In the genomic region with DNA sequence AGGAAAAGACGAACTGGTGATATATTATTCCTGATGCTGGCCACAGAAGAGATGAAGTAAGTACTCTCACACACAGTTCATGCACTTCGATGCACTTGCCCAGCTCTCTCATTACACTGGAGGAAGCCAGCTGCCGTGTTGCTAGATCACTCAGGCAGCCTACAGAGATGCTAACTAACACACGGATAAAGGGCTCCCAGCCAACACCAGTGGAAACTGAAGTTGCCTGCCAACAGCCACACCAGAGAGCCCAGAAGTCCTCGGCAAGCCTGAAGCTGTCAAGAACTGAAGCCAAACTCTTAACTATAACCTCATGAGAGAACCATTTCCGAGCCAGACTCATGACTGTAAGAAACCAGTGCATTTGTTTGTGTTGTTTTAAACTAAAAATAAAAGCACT, we compare ENCODE assay signal across 10 mouse cellular contexts. TPM values are rescaled to one million over a fixed set of nuclear protein-coding genes. Genes with fewer than 3 reads are reported as not detected.
DNase-seq lines count a peak whose midpoint lies in the region; ATAC-seq lines count a peak whose summit lies in the region.
"Had no signal": no experiment of that assay in that cellular context is flagged by ENCODE, and none has a peak within 500 bp of the region (broad histone marks: within the 10 kb centered on the region; RNA-seq: fewer than 3 reads in every experiment).

No protein-coding gene starts in this region.

- H3K4me1 ChIP-seq in hindbrain, embryonic 16.5 days (ENCODE audit: control insufficient read depth, insufficient read depth, low read depth, low read length): peaks cover 2% of the 10 kb centered on the region; the same call in 1 of the 2 replicates
- H3K4me1 ChIP-seq in hindbrain, embryonic 10.5 days (replicated peaks): no peaks in the 10 kb centered on the region
- H3K4me1 ChIP-seq: neural tube, embryonic 13.5 days had no signal

- no peak overlapping the region for H3K9ac ChIP-seq in hindbrain, embryonic 16.5 days (ENCODE audit: low read depth, low read length)
- H3K9ac ChIP-seq: neural tube, embryonic 13.5 days had no signal

- H3K27me3 ChIP-seq in hindbrain, embryonic 16.5 days (replicated peaks; ENCODE audit: control insufficient read depth, insufficient read depth, low read length): no peaks in the 10 kb centered on the region
- H3K27me3 ChIP-seq in hindbrain, embryonic 10.5 days (ENCODE audit: insufficient read depth, poor library complexity, severe bottlenecking): no peaks in the 10 kb centered on the region
- H3K27me3 ChIP-seq: neural tube, embryonic 13.5 days had no signal

- H3K36me3 ChIP-seq in hindbrain, embryonic 16.5 days (ENCODE audit: control insufficient read depth, insufficient read depth, low read length): no peaks in the 10 kb centered on the region
- H3K36me3 ChIP-seq in hindbrain, embryonic 10.5 days: no peaks in the 10 kb centered on the region
- H3K36me3 ChIP-seq: neural tube, embryonic 13.5 days had no signal

- DNase-seq in hindbrain, embryonic 10.5 days (ENCODE audit: low spot score): no peak
- peak; percentile 65 for DNase-seq in cerebellum, adult 18-20 months
- DNase-seq in gastrocnemius, postnatal 36 days: peak; percentile 85 to 90
- DNase-seq in layer of hippocampus, adult 8-10 months (ENCODE audit: low spot score in 2 of 2): peak; percentile 65 to 75
- DNase-seq in lung, postnatal 25 days (ENCODE audit: low spot score): peak; percentile 76
- DNase-seq in thymus, adult 18-20 months: no peak

- intact Hi-C loops in gastrocnemius, postnatal 36 days (cut with DNase I): no loop called here

- peak; percentile 96 for ATAC-seq in hindbrain, embryonic 16.5 days
- no peak for ATAC-seq in activated CD4-positive, CD25-positive, alpha-beta regulatory T cell, adult 4 months

- H3K4me3 ChIP-seq in hindbrain, embryonic 16.5 days (ENCODE audit: low read length): no peak overlapping the region
- H3K4me3 ChIP-seq in hindbrain, embryonic 10.5 days: no peak overlapping the region
- H3K4me3 ChIP-seq: erythroblast, embryonic 14.5 days; neural tube, embryonic 13.5 days had no signal

- H3K9me3 ChIP-seq in hindbrain, embryonic 16.5 days (ENCODE audit: control insufficient read depth, low read length): no peaks in the 10 kb centered on the region; the same call in 1 of the 2 replicates
- no peaks in the 10 kb centered on the region for H3K9me3 ChIP-seq in hindbrain, embryonic 10.5 days
- H3K9me3 ChIP-seq: neural tube, embryonic 13.5 days had no signal

- no peak overlapping the region for H3K27ac ChIP-seq in hindbrain, embryonic 16.5 days (ENCODE audit: low read depth, low read length)
- H3K27ac ChIP-seq in hindbrain, embryonic 10.5 days: no peak overlapping the region
- H3K27ac ChIP-seq: neural tube, embryonic 13.5 days had no signal

- no peak overlapping the region for H3K4me2 ChIP-seq in hindbrain, embryonic 16.5 days (ENCODE audit: low read length)
- H3K4me2 ChIP-seq: neural tube, embryonic 13.5 days had no signal

- 41% methylated on average over 6 of the region's 6 CpGs for WGBS in hindbrain, embryonic 16.5 days
- WGBS in hindbrain, embryonic 10.5 days: 76% methylated on average over 6 of the region's 6 CpGs

RNA-seq across cellular contexts. Expression of gene Ttc39b, which starts 26.7 kb away (rescaled TPM):
- polyA plus RNA-seq in hindbrain, embryonic 16.5 days (2015; fragmentation: Nextera tagmentation; extraction: Ambion mirVana): 6.2 and 6.4 TPM in 2 replicates
- polyA plus RNA-seq in hindbrain, embryonic 10.5 days (2016; fragmentation: Nextera tagmentation; extraction: Ambion mirVana): 1.8 and 2.5 TPM in 2 replicates
- total RNA-seq in gastrocnemius, postnatal 36 days (2021): 1 to 10 TPM; 3.3 to 5.6 TPM
- total RNA-seq in layer of hippocampus, adult 8-10 months (2022): 10 to 100 TPM; 31.6 to 45.7 (median 39.1) TPM
- polyA plus RNA-seq in activated CD4-positive, CD25-positive, alpha-beta regulatory T cell, adult 4 months (2017; shearing (Covaris generic)): 100 to 1,000 TPM; 121 to 125 TPM

Comparison
In these comparisons a context has a peak if more than half of its experiments do, and no peak if none do; other contexts are left out.
1. DNase-seq: peak in cerebellum, adult 18-20 months (2 of 2), gastrocnemius, postnatal 36 days (2 of 2), layer of hippocampus, adult 8-10 months (2 of 2) and lung, postnatal 25 days (single experiment); none in hindbrain, embryonic 10.5 days (single experiment) and thymus, adult 18-20 months (0 of 2).
2. RNA of gene Ttc39b, which starts 26.7 kb away (polyA plus RNA-seq): 121 to 125 TPM in activated CD4-positive, CD25-positive, alpha-beta regulatory T cell, adult 4 months; 6.2 to 6.4 TPM in hindbrain, embryonic 16.5 days and 1.8 to 2.5 TPM in hindbrain, embryonic 10.5 days; every median in the first group is over 10 times any median in the second.